In genomic region chr14:57475057-57475456, GRCm38 (mm10) we compare ENCODE assay signal across 15 mouse cellular contexts. TPM values are rescaled to one million over a fixed set of nuclear protein-coding genes. Genes with fewer than 3 reads are reported as not detected.
A peak's percentile ranks its signal among the peaks of the same experiment; 100 is the strongest.
DNase-seq lines count a peak whose midpoint lies in the region; ATAC-seq and TF ChIP-seq lines count a peak whose summit lies in the region.
"Had no signal": no experiment of that assay in that cellular context is flagged by ENCODE, and none has a peak within 500 bp of the region (broad histone marks: within the 10 kb centered on the region; RNA-seq: fewer than 3 reads in every experiment).

No protein-coding gene starts in this region.

- DNase-seq in kidney, postnatal 10 days = peak; percentile 8
- DNase-seq in frontal cortex, adult 2 months (ENCODE audit: extremely low spot score in 1 of 2, low spot score in 1 of 2) = peak; percentile 76 to 80
- DNase-seq in left cerebral cortex, adult 18-20 months (ENCODE audit: low spot score in 2 of 2) = peak; percentile 65 to 69
- DNase-seq in right cerebral cortex, postnatal 25 days = peak; percentile 36
- DNase-seq in cerebellum, adult 2 months = no peak
- DNase-seq in thymus, postnatal 10 days (ENCODE audit: low spot score in 2 of 2) = no peak
- no peak for DNase-seq in thymus, adult 2 months
- DNase-seq: heart, postnatal 36 days; thymus, postnatal 36 days had no signal

- H3K9me3 ChIP-seq in kidney, embryonic 15.5 days (replicated peaks) = no peaks in the 10 kb centered on the region
- H3K9me3 ChIP-seq: intestine, embryonic 15.5 days; limb, embryonic 15.5 days had no signal

- no peak overlapping the region for H3K4me3 ChIP-seq in kidney, embryonic 15.5 days (replicated peaks)
- H3K4me3 ChIP-seq in cerebellum, adult 2 months (replicated peaks; ENCODE audit: insufficient read depth, low read depth, low read length) = no peak overlapping the region
- no peak overlapping the region for H3K4me3 ChIP-seq in thymus, adult 2 months (ENCODE audit: control insufficient read depth, insufficient read depth, low read length)
- H3K4me3 ChIP-seq: intestine, embryonic 15.5 days; limb, embryonic 15.5 days; myocyte had no signal

- no peak overlapping the region for H3K9ac ChIP-seq in kidney, embryonic 15.5 days
- H3K9ac ChIP-seq: intestine, embryonic 15.5 days; limb, embryonic 15.5 days had no signal

- H3K4me1 ChIP-seq in kidney, embryonic 15.5 days = no peaks in the 10 kb centered on the region
- H3K4me1 ChIP-seq in cerebellum, adult 2 months (ENCODE audit: control insufficient read depth, insufficient read depth, low read length) = no peaks in the 10 kb centered on the region
- H3K4me1 ChIP-seq in thymus, adult 2 months (replicated peaks; ENCODE audit: control insufficient read depth, insufficient read depth, low read length) = no peaks in the 10 kb centered on the region
- H3K4me1 ChIP-seq: intestine, embryonic 15.5 days; limb, embryonic 15.5 days had no signal

- WGBS in kidney, embryonic 15.5 days = 84% methylated on average over 2 of the region's 2 CpGs
- WGBS in cerebellum, adult 2 months = 86% methylated on average over 2 of the region's 2 CpGs
- 91% methylated on average over 2 of the region's 2 CpGs for WGBS in thymus, adult 2 months

- no peaks in the 10 kb centered on the region for H3K27me3 ChIP-seq in kidney, embryonic 15.5 days
- no peaks in the 10 kb centered on the region for H3K27me3 ChIP-seq in cerebellum, adult 2 months (ENCODE audit: control insufficient read depth, insufficient read depth, low read length)
- H3K27me3 ChIP-seq in thymus, adult 2 months (ENCODE audit: control insufficient read depth, insufficient read depth, low read length) = no peaks in the 10 kb centered on the region
- H3K27me3 ChIP-seq: intestine, embryonic 15.5 days; limb, embryonic 15.5 days had no signal

- H3K4me2 ChIP-seq in kidney, embryonic 15.5 days = no peak overlapping the region
- H3K4me2 ChIP-seq: intestine, embryonic 15.5 days; limb, embryonic 15.5 days; midbrain, embryonic 11.5 days had no signal

- ATAC-seq in kidney, embryonic 15.5 days (replicated peaks; ENCODE audit: low FRiP score) = no peak
- ATAC-seq: forebrain, embryonic 16.5 days; intestine, embryonic 15.5 days had no signal

- no peak for TF ChIP-seq POLR2A in cerebellum, adult 2 months (IDR thresholded peaks at IDR 0.05; ENCODE audit: borderline replicate concordance, insufficient read depth, low read length)
- TF ChIP-seq POLR2A in thymus, adult 2 months (IDR thresholded peaks at IDR 0.05; ENCODE audit: control insufficient read depth, extremely low read depth, insufficient read depth, low read length, poor library complexity) = no peak

- no peak overlapping the region for H3K27ac ChIP-seq in kidney, embryonic 15.5 days
- no peak overlapping the region for H3K27ac ChIP-seq in cerebellum, adult 2 months (ENCODE audit: insufficient read depth, low read length)
- no peak overlapping the region for H3K27ac ChIP-seq in thymus, adult 2 months (ENCODE audit: control insufficient read depth, insufficient read depth, low read length)
- H3K27ac ChIP-seq: intestine, embryonic 15.5 days; limb, embryonic 15.5 days had no signal

- TF ChIP-seq CTCF in cerebellum, adult 2 months (IDR thresholded peaks at IDR 0.05; ENCODE audit: borderline replicate concordance, insufficient read depth, low read depth, low read length) = no peak
- no peak for TF ChIP-seq CTCF in thymus, adult 2 months (IDR thresholded peaks at IDR 0.05; ENCODE audit: borderline replicate concordance, control insufficient read depth, extremely low read depth, insufficient read depth, low read length, poor library complexity)

- H3K36me3 ChIP-seq in kidney, embryonic 15.5 days = peaks cover 6% of the 10 kb centered on the region; the same call in 1 of the 2 replicates
- no peaks in the 10 kb centered on the region for H3K36me3 ChIP-seq in thymus, adult 2 months (ENCODE audit: control insufficient read depth, insufficient read depth, low read length)
- H3K36me3 ChIP-seq: intestine, embryonic 15.5 days had no signal

RNA-seq across cellular contexts. Expression of gene Il17d, which starts 49.5 kb away (rescaled TPM):
- 2.1 and 2.9 TPM in 2 replicates for polyA plus RNA-seq in kidney, embryonic 15.5 days (2015; fragmentation: Nextera tagmentation; extraction: Ambion mirVana)
- 29.5 and 31.7 TPM in 2 replicates for polyA plus RNA-seq in frontal cortex, adult 2 months (2012; rRNA removed)
- total RNA-seq in left cerebral cortex, adult 18-20 months (2021) = 10 to 100 TPM; 16.1 to 18.9 TPM
- polyA plus RNA-seq in cerebellum, adult 2 months (2012; rRNA removed) = 20.6 and 21.8 TPM in 2 replicates
- polyA plus RNA-seq in thymus, adult 2 months (2012; rRNA removed) = 3.1 and 4.3 TPM in 2 replicates

RNA-seq across cellular contexts. Expression of gene Ift88, which starts 51.2 kb away (rescaled TPM):
- polyA plus RNA-seq in kidney, embryonic 15.5 days (2015; fragmentation: Nextera tagmentation; extraction: Ambion mirVana) = 11.7 and 13.4 TPM in 2 replicates
- 18.3 and 20.0 TPM in 2 replicates for polyA plus RNA-seq in frontal cortex, adult 2 months (2012; rRNA removed)
- total RNA-seq in left cerebral cortex, adult 18-20 months (2021) = 10 to 100 TPM; 17.1 to 19.7 TPM
- polyA plus RNA-seq in cerebellum, adult 2 months (2012; rRNA removed) = 15.2 and 15.4 TPM in 2 replicates
- polyA plus RNA-seq in thymus, adult 2 months (2012; rRNA removed) = 4.1 and 4.3 TPM in 2 replicates

Comparison
In these comparisons a context has a peak if more than half of its experiments do, and no peak if none do; other contexts are left out.
1. DNase-seq: peak in kidney, postnatal 10 days (single experiment), frontal cortex, adult 2 months (2 of 2), left cerebral cortex, adult 18-20 months (2 of 2) and right cerebral cortex, postnatal 25 days (single experiment); none in cerebellum, adult 2 months (0 of 2), thymus, postnatal 10 days (0 of 2) and thymus, adult 2 months (single experiment).